Mouse (Mus musculus): ENCODE results near the gene Eif4e2.

Eif4e2 gene

GRCm38 (mm10) chr1:87201848-87202247, 11.9 kb upstream of the Eif4e2 start:
- DNase-seq (ENCODE audit: low read depth, low spot score): no peak

GRCm38 (mm10) chr1:87203779-87204178, 9.9 kb upstream of the Eif4e2 start:
- DNase-seq (ENCODE audit: low read depth, low spot score): no peak

GRCm38 (mm10) chr1:87204465-87204864, 9.2 kb upstream of the Eif4e2 start, which contains the start of gene Chrng:
TSS of gene Chrng (plus strand) at chr1:87204657.
- DNase-seq (ENCODE audit: low read depth, low spot score): no peak

GRCm38 (mm10) chr1:87205038-87205437, 8.7 kb upstream of the Eif4e2 start:
- DNase-seq (ENCODE audit: low read depth, low spot score): no peak

GRCm38 (mm10) chr1:87205502-87205901, 8.2 kb upstream of the Eif4e2 start:
- peak; percentile 32 for DNase-seq (ENCODE audit: low read depth, low spot score)

- no peak for DNase-seq (ENCODE audit: low read depth, low spot score)
Observed at GRCm38 (mm10) chr1:87206339-87206738, 7.4 kb upstream of the Eif4e2 start.

- no peak for DNase-seq (ENCODE audit: low read depth, low spot score)
Observed at GRCm38 (mm10) chr1:87211431-87211830, 2.3 kb upstream of the Eif4e2 start.

- no peak for DNase-seq (ENCODE audit: low read depth, low spot score)
Observed at GRCm38 (mm10) chr1:87214748-87215147, 1.0 kb downstream of the Eif4e2 start.

GRCm38 (mm10) chr1:87217938-87218337, 4.2 kb downstream of the Eif4e2 start:
- no peak for DNase-seq (ENCODE audit: low read depth, low spot score)

GRCm38 (mm10) chr1:87225739-87226138, 12.0 kb downstream of the Eif4e2 start:
- DNase-seq (ENCODE audit: low read depth, low spot score): no peak

- DNase-seq (ENCODE audit: low read depth, low spot score): no peak
Observed at GRCm38 (mm10) chr1:87226409-87227159, 12.9 kb downstream of the Eif4e2 start.

GRCm38 (mm10) chr1:87227160-87227550, 13.4 kb downstream of the Eif4e2 start:
- no peak for DNase-seq (ENCODE audit: low read depth, low spot score)

- DNase-seq (ENCODE audit: low read depth, low spot score): no peak
Observed at GRCm38 (mm10) chr1:87230606-87231005, 16.9 kb downstream of the Eif4e2 start.

- no peak for DNase-seq (ENCODE audit: low read depth, low spot score)
Observed at GRCm38 (mm10) chr1:87232197-87232596, 18.5 kb downstream of the Eif4e2 start.

- DNase-seq (ENCODE audit: low read depth, low spot score): no peak
Observed at GRCm38 (mm10) chr1:87239056-87239455, 25.3 kb downstream of the Eif4e2 start.

- no peak for DNase-seq (ENCODE audit: low read depth, low spot score)
Observed at GRCm38 (mm10) chr1:87243021-87243420, 29.3 kb downstream of the Eif4e2 start.

- no peak for DNase-seq (ENCODE audit: low read depth, low spot score)
Observed at GRCm38 (mm10) chr1:87245430-87245829, 31.7 kb downstream of the Eif4e2 start.

- DNase-seq (ENCODE audit: low read depth, low spot score): peak; percentile 85
Observed at GRCm38 (mm10) chr1:87245929-87246815, 32.5 kb downstream of the Eif4e2 start.

GRCm38 (mm10) chr1:87252040-87252609, 38.4 kb downstream of the Eif4e2 start:
- no peak for DNase-seq (ENCODE audit: low read depth, low spot score)

GRCm38 (mm10) chr1:87255173-87255572, 41.5 kb downstream of the Eif4e2 start:
- no peak for DNase-seq (ENCODE audit: low read depth, low spot score)

GRCm38 (mm10) chr1:87257691-87258090, 44.0 kb downstream of the Eif4e2 start:
- no peak for DNase-seq (ENCODE audit: low read depth, low spot score)

GRCm38 (mm10) chr1:87258484-87258883, 44.8 kb downstream of the Eif4e2 start:
- no peak for DNase-seq (ENCODE audit: low read depth, low spot score)

Measured in mesoderm, embryonic 11.5 days (tissue).